Mouse (Mus musculus) gastrocnemius, adult 2 months (tissue): ENCODE results near the gene Rnf187. TPM values are rescaled to one million over a fixed set of nuclear protein-coding genes. Genes with fewer than 3 reads are reported as not detected.

Experiments used
- DNase-seq: peaks from one replicate; pipeline ENCODE4 v3.0.0; 2022
- H3K27ac ChIP-seq: fragments of 200-600 bp; 2 replicates; pipeline ENCODE4 v1.8.1; 2022; ENCODE audit warnings: mild to moderate bottlenecking
- H3K4me3 ChIP-seq: fragments of 200-600 bp; 2 replicates; pipeline ENCODE4 v1.8.1; 2022; ENCODE audit warnings: mild to moderate bottlenecking, moderate library complexity
- CTCF ChIP-seq: fragments of 200-600 bp; IDR thresholded peaks from 2 replicates; pipeline ENCODE4 v1.8.1; 2022; ENCODE audit warnings: antibody characterized with exemption, mild to moderate bottlenecking, moderate library complexity
- intact Hi-C: fragments of 180-260 bp; cut with DNase I; formaldehyde crosslinking; loops from one replicate; pipeline ENCODE4 v1.15.1; 2025
- microRNA-seq: library from miRNA; unstranded; fragments of <30 nt; microRNA quantifications from one replicate; pipeline ENCODE4 v1.2.0, GENCODE M21; 2021
- total RNA-seq, 2 experiments: library from RNA; stranded (reverse); gene quantifications; 2 replicates each; pipeline ENCODE4 v1.2.3; 2021

Gene Rnf187
- total RNA-seq, 2 experiments from 2014 or later, result 95.2 to 101 TPM

GRCm38 (mm10) chr11:58903511-58904409 lies 35.0 kb downstream of the Rnf187 start, which contains the start of gene Zfp39:
Gene Zfp39 (minus strand): TSS chr11:58904225.
- DNase-seq, result peak; percentile 97
- H3K27ac ChIP-seq, result peak within 1 kb of the TSS; percentile 91
- H3K4me3 ChIP-seq, result peak within 1 kb of the TSS; percentile 82
- intact Hi-C loops, result no loop called here
- 0 out of 2 replicates have a peak, but pooled peaks have one; percentile 2 for TF ChIP-seq CTCF

GRCm38 (mm10) chr11:58901080-58901479 lies 37.6 kb downstream of the Rnf187 start:
- no peak overlapping the region for H3K27ac ChIP-seq
- intact Hi-C loops, result no loop called here
- TF ChIP-seq CTCF, result no peak
- no peak for DNase-seq
- H3K4me3 ChIP-seq, result no peak overlapping the region

- TF ChIP-seq CTCF, result no peak
- no peak overlapping the region for H3K27ac ChIP-seq
- intact Hi-C loops, result no loop called here
- DNase-seq, result no peak
- H3K4me3 ChIP-seq, result no peak overlapping the region
Measured at GRCm38 (mm10) chr11:58897485-58897884, 41.2 kb downstream of the Rnf187 start.

GRCm38 (mm10) chr11:58894456-58894855 lies 44.3 kb downstream of the Rnf187 start:
- DNase-seq, result no peak
- intact Hi-C loops, result no loop called here
- Histone ChIP-seq H3K4me3 (no peak overlapping the region), H3K27ac (no peak overlapping the region)
- TF ChIP-seq CTCF, result no peak

GRCm38 (mm10) chr11:58890511-58890910 lies 48.2 kb downstream of the Rnf187 start:
- Histone ChIP-seq H3K4me3 (no peak overlapping the region), H3K27ac (no peak overlapping the region)
- TF ChIP-seq CTCF, result no peak
- no peak for DNase-seq
- intact Hi-C loops, result no loop called here

- no peak for TF ChIP-seq CTCF
- no peak overlapping the region for H3K4me3 ChIP-seq
- DNase-seq, result no peak
- intact Hi-C loops, result no loop called here
- H3K27ac ChIP-seq, result no peak overlapping the region
Measured at GRCm38 (mm10) chr11:58883756-58884155, 55.0 kb downstream of the Rnf187 start.

Small RNA genes lying within 50 kb of the gene (microRNA-seq; reads per million reads assigned to microRNA genes)
- not detected for gene Gm44313

Other genes starting within 250 kb of the Rnf187 start
- gene Olfr319, start 239.8 kb downstream of the Rnf187 start, total RNA-seq, result not detected
- gene Olfr318, start 214.9 kb downstream of the Rnf187 start, total RNA-seq, result not detected
- not detected for gene Olfr317, start 199.7 kb downstream of the Rnf187 start, total RNA-seq
- not detected for gene Olfr316, start 186.2 kb downstream of the Rnf187 start, total RNA-seq
- gene Olfr315, start 165.7 kb downstream of the Rnf187 start, total RNA-seq, result not detected
- gene Olfr314, start 156.0 kb downstream of the Rnf187 start, total RNA-seq, result not detected
- not detected for gene Fam183b, start 137.0 kb downstream of the Rnf187 start, total RNA-seq
- not detected for gene Olfr313, start 123.9 kb downstream of the Rnf187 start, total RNA-seq
- gene Olfr312, start 109.7 kb downstream of the Rnf187 start, total RNA-seq, result not detected
- gene Olfr311, start 99.7 kb downstream of the Rnf187 start, total RNA-seq, result not detected
- gene Gm12258, start 91.8 kb downstream of the Rnf187 start, total RNA-seq, result 1 to 10 TPM in 1 of 2 experiments, under 1 TPM in 1; 0.89 to 1.1 TPM
- 1 to 10 TPM in 1 of 2 experiments, under 1 TPM in 1; 0.69 to 1.3 TPM for gene 2810021J22Rik, start 71.7 kb downstream of the Rnf187 start, total RNA-seq
- 1 to 10 TPM; 3.1 to 3.3 TPM for gene Zfp39, start 34.7 kb downstream of the Rnf187 start, total RNA-seq
- not detected for gene Btnl10, start 21.0 kb downstream of the Rnf187 start, total RNA-seq
- not detected for gene Hist3h2ba, start 10.0 kb upstream of the Rnf187 start, total RNA-seq
- gene Hist3h2a, start 15.8 kb upstream of the Rnf187 start, total RNA-seq, result 10 to 100 TPM; 10.5 to 11.3 TPM
- gene Trim17, start 15.8 kb upstream of the Rnf187 start, total RNA-seq, result under 1 TPM; 0.08 to 0.33 TPM
- 1 to 10 TPM; 7.2 to 7.9 TPM for gene Trim11, start 39.2 kb upstream of the Rnf187 start, total RNA-seq
- gene Obscn, start 197.5 kb upstream of the Rnf187 start, total RNA-seq, result 1,000 to 10,000 TPM; 1,792 to 1,942 TPM
- 1 to 10 TPM; 6.7 to 9.3 TPM for gene Iba57, start 224.8 kb upstream of the Rnf187 start, total RNA-seq
- under 1 TPM; 0.10 to 0.20 TPM for gene Gjc2, start 244.3 kb upstream of the Rnf187 start, total RNA-seq